Mouse (Mus musculus): ENCODE measurements at regions not wholly inside any gene's neighbourhood (a gene's known extent, or its start where the extent isn't known, plus 50 kb on each side); places are given as distances from the start of the nearest gene placed in this dataset.

DNA sequence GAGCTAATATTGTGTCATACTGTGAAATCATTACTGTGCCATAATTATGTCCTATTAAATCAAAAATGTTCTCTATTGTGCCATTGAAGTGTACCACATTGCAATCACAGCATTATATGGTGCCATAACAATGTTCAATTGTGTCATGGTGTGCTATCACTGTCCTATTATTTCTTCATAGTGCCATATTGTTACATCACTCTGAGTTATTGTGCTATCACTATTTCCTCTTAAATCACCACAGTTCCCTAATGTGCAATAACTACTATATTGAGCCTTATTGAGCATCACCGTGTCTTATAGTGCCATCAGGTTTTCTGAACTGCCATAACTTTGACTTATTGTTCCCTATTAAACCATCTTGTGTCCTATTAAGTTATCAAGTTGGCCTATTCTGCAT lies 299.7 kb downstream of the Slco6d1 start:
- H3K4me1 ChIP-seq (replicated peaks; ENCODE audit: control insufficient read depth, insufficient read depth, low read length): no peaks in the 10 kb centered on the region
- no peak for TF ChIP-seq CTCF (IDR thresholded peaks at IDR 0.05; ENCODE audit: low read depth)
- H3K4me2 ChIP-seq (replicated peaks; ENCODE audit: low read depth): no peak overlapping the region
- no peaks in the 10 kb centered on the region for H3K9me3 ChIP-seq (ENCODE audit: control insufficient read depth)
- H3K27ac ChIP-seq (ENCODE audit: low read depth, low read length): no peak overlapping the region
- 80% methylated on average over 1 of the region's 1 CpGs for WGBS
- no peaks in the 10 kb centered on the region for H3K36me3 ChIP-seq (ENCODE audit: control insufficient read depth, insufficient read depth)
- no peak overlapping the region for H3K4me3 ChIP-seq (ENCODE audit: low read depth, low read length)
- no peaks in the 10 kb centered on the region for H3K27me3 ChIP-seq (replicated peaks; ENCODE audit: control insufficient read depth, insufficient read depth, low read length)
- ATAC-seq: no peak
- H3K9ac ChIP-seq (ENCODE audit: low read depth, low read length): no peak overlapping the region

DNA sequence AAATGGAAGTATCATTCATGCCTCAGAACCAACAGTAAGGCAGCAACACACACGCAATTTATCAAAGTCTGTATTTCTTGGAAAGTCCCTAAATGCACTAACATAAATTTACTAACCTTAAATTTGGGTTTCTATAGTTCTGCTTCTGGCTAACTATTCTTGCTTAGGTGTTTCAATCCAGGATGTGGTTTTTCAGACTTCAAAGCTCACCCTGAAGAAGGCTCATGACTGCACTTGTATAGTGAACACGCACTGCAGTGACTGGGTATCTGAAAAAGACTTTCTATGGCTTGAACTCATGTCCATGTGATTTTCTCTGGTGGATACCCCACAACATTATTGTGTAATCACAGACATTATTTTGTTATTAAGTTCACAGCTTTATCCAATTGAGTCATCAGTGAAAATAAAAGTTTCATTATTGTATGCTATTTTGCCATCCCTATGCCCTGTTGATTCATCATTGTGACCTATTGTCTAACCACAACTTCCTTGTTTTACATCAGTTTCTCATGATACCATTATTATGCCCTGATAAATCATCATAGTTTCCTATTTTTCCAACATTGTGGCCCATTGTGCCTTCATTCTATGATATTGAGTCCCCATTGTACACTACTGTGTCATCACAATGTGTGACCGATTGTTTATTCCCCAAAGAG lies 306.6 kb downstream of the Slco6d1 start:
- no peak for ATAC-seq
- no peak for TF ChIP-seq CTCF (IDR thresholded peaks at IDR 0.05; ENCODE audit: low read depth)
- H3K4me3 ChIP-seq (ENCODE audit: low read depth, low read length): no peak overlapping the region
- H3K9me3 ChIP-seq (ENCODE audit: control insufficient read depth): no peaks in the 10 kb centered on the region
- H3K27me3 ChIP-seq (replicated peaks; ENCODE audit: control insufficient read depth, insufficient read depth, low read length): no peaks in the 10 kb centered on the region
- no peak overlapping the region for H3K4me2 ChIP-seq (replicated peaks; ENCODE audit: low read depth)
- 92% methylated on average over 3 of the region's 3 CpGs for WGBS
- H3K4me1 ChIP-seq (replicated peaks; ENCODE audit: control insufficient read depth, insufficient read depth, low read length): no peaks in the 10 kb centered on the region
- H3K36me3 ChIP-seq (ENCODE audit: control insufficient read depth, insufficient read depth): no peaks in the 10 kb centered on the region
- no peak overlapping the region for H3K9ac ChIP-seq (ENCODE audit: low read depth, low read length)
- no peak overlapping the region for H3K27ac ChIP-seq (ENCODE audit: low read depth, low read length)

GRCm38 (mm10) chr1:98748886-98749285 lies 328.0 kb downstream of the Slco6d1 start:
- H3K9me3 ChIP-seq (ENCODE audit: control insufficient read depth): no peaks in the 10 kb centered on the region
- H3K4me1 ChIP-seq (replicated peaks; ENCODE audit: control insufficient read depth, insufficient read depth, low read length): no peaks in the 10 kb centered on the region
- H3K4me2 ChIP-seq (replicated peaks; ENCODE audit: low read depth): no peak overlapping the region
- 8% methylated on average over 2 of the region's 2 CpGs for WGBS
- no peak overlapping the region for H3K9ac ChIP-seq (ENCODE audit: low read depth, low read length)
- H3K4me3 ChIP-seq (ENCODE audit: low read depth, low read length): no peak overlapping the region
- no peak for ATAC-seq
- no peaks in the 10 kb centered on the region for H3K36me3 ChIP-seq (ENCODE audit: control insufficient read depth, insufficient read depth)
- H3K27ac ChIP-seq (ENCODE audit: low read depth, low read length): no peak overlapping the region
- no peaks in the 10 kb centered on the region for H3K27me3 ChIP-seq (replicated peaks; ENCODE audit: control insufficient read depth, insufficient read depth, low read length)
- TF ChIP-seq CTCF (IDR thresholded peaks at IDR 0.05; ENCODE audit: low read depth): peak; percentile 63

DNA sequence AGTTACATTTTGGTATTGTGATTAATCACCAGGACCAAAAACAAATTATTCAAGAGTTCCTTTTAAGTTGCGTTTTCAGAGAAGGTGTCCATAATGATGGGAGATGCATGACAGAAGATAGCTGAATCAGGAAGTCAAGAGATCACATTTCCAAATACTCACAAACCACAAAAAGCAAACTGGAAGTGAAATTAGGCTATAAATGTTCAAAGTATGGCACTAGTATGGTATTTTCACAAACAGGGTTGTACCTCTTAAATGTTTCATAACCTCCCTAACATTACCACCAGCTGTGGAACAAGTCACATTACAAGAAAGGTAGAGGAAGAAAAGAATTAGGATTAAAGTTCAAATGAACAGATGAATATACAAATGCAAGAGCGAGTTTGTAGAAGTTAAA lies 367.6 kb downstream of the Slco6d1 start:
- Histone ChIP-seq H3K9ac (ENCODE audit: low read depth, low read length) (no peak overlapping the region), H3K4me3 (ENCODE audit: low read depth, low read length) (no peak overlapping the region), H3K27ac (ENCODE audit: low read depth, low read length) (no peak overlapping the region), H3K27me3 (replicated peaks; ENCODE audit: control insufficient read depth, insufficient read depth, low read length) (no peaks in the 10 kb centered on the region), H3K4me2 (replicated peaks; ENCODE audit: low read depth) (no peak overlapping the region), H3K4me1 (replicated peaks; ENCODE audit: control insufficient read depth, insufficient read depth, low read length) (no peaks in the 10 kb centered on the region), H3K36me3 (ENCODE audit: control insufficient read depth, insufficient read depth) (no peaks in the 10 kb centered on the region), H3K9me3 (ENCODE audit: control insufficient read depth) (no peaks in the 10 kb centered on the region)
- no peak for TF ChIP-seq CTCF (IDR thresholded peaks at IDR 0.05; ENCODE audit: low read depth)
- 89% methylated on average over 2 of the region's 2 CpGs for WGBS
- ATAC-seq: no peak

GRCm38 (mm10) chr1:98793320-98793719 lies 372.4 kb downstream of the Slco6d1 start:
- Histone ChIP-seq H3K4me1 (replicated peaks; ENCODE audit: control insufficient read depth, insufficient read depth, low read length) (no peaks in the 10 kb centered on the region), H3K9me3 (ENCODE audit: control insufficient read depth) (no peaks in the 10 kb centered on the region), H3K36me3 (ENCODE audit: control insufficient read depth, insufficient read depth) (no peaks in the 10 kb centered on the region), H3K27me3 (replicated peaks; ENCODE audit: control insufficient read depth, insufficient read depth, low read length) (no peaks in the 10 kb centered on the region), H3K9ac (ENCODE audit: low read depth, low read length) (no peak overlapping the region), H3K4me2 (replicated peaks; ENCODE audit: low read depth) (no peak overlapping the region), H3K27ac (ENCODE audit: low read depth, low read length) (no peak overlapping the region), H3K4me3 (ENCODE audit: low read depth, low read length) (no peak overlapping the region)
- no peak for ATAC-seq
- TF ChIP-seq CTCF (IDR thresholded peaks at IDR 0.05; ENCODE audit: low read depth): no peak
- WGBS: 86% methylated on average over 3 of the region's 3 CpGs

- ATAC-seq: no peak
- H3K36me3 ChIP-seq (ENCODE audit: control insufficient read depth, insufficient read depth): no peaks in the 10 kb centered on the region
- H3K27me3 ChIP-seq (replicated peaks; ENCODE audit: control insufficient read depth, insufficient read depth, low read length): no peaks in the 10 kb centered on the region
- H3K9me3 ChIP-seq (ENCODE audit: control insufficient read depth): no peaks in the 10 kb centered on the region
- no peak overlapping the region for H3K4me2 ChIP-seq (replicated peaks; ENCODE audit: low read depth)
- no peak overlapping the region for H3K9ac ChIP-seq (ENCODE audit: low read depth, low read length)
- H3K4me3 ChIP-seq (ENCODE audit: low read depth, low read length): no peak overlapping the region
- no peak overlapping the region for H3K27ac ChIP-seq (ENCODE audit: low read depth, low read length)
- no peak for TF ChIP-seq CTCF (IDR thresholded peaks at IDR 0.05; ENCODE audit: low read depth)
- no peaks in the 10 kb centered on the region for H3K4me1 ChIP-seq (replicated peaks; ENCODE audit: control insufficient read depth, insufficient read depth, low read length)
Measured at GRCm38 (mm10) chr1:98812543-98812942, 391.6 kb downstream of the Slco6d1 start.

DNA sequence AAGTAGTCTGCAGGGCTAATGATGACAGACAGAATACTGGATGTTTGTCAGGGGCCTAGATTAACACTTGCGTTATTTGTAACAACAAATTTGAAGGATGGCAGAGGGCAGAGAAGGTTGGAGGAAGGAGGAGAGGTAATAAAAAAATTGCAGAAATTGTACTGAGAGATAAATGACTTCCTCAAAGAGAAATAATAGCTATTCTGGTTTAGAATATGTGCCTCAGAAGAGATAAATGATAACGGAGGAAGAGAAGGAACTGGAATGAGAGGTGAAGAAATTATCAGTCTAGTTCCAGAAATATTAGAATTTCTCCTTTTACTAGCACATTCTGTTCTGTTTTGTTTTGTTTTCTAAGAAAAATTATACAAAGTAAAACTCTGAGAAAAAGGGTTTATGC lies 393.1 kb downstream of the Slco6d1 start:
- no peak for ATAC-seq
- H3K4me2 ChIP-seq (replicated peaks; ENCODE audit: low read depth): no peak overlapping the region
- no peaks in the 10 kb centered on the region for H3K4me1 ChIP-seq (replicated peaks; ENCODE audit: control insufficient read depth, insufficient read depth, low read length)
- H3K9ac ChIP-seq (ENCODE audit: low read depth, low read length): no peak overlapping the region
- H3K4me3 ChIP-seq (ENCODE audit: low read depth, low read length): no peak overlapping the region
- H3K9me3 ChIP-seq (ENCODE audit: control insufficient read depth): no peaks in the 10 kb centered on the region
- no peak overlapping the region for H3K27ac ChIP-seq (ENCODE audit: low read depth, low read length)
- 85% methylated on average over 2 of the region's 2 CpGs for whole genome bisulfite sequencing
- H3K36me3 ChIP-seq (ENCODE audit: control insufficient read depth, insufficient read depth): no peaks in the 10 kb centered on the region
- TF ChIP-seq CTCF (IDR thresholded peaks at IDR 0.05; ENCODE audit: low read depth): no peak
- H3K27me3 ChIP-seq (replicated peaks; ENCODE audit: control insufficient read depth, insufficient read depth, low read length): no peaks in the 10 kb centered on the region
